In the genomic region with DNA sequence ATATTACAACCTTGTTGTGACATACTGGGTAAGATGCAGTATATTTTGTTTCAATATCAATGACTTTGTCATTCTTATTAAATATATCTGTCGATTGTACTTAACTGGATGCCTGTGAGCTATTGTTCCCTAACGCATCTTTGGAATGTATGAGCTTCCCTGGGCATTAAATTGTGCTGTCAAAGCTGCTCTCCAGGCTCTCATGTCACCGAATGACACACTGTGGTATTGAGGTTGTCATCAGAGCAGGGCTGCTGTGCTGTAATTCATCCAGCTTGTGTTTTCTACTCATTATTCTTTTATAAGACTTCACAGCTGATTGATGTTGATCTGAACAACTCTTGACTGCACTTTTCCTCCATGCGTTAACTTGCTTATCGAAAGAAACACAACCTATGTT, we compare ENCODE assay signal across 19 mouse cellular contexts. TPM values are rescaled to one million over a fixed set of nuclear protein-coding genes. Genes with fewer than 3 reads are reported as not detected.
"Had no signal": no experiment of that assay in that cellular context is flagged by ENCODE, and none has a peak within 500 bp of the region (broad histone marks: within the 10 kb centered on the region; RNA-seq: fewer than 3 reads in every experiment).

No protein-coding gene starts in this region.

- H3K4me1 ChIP-seq: limb, embryonic 15.5 days; liver, embryonic 13.5 days; lung, embryonic 15.5 days; midbrain, embryonic 12.5 days; stomach, embryonic 15.5 days had no signal

- H3K9me3 ChIP-seq: limb, embryonic 15.5 days; liver, embryonic 13.5 days; lung, embryonic 15.5 days; midbrain, embryonic 12.5 days; stomach, embryonic 15.5 days had no signal

- H3K4me2 ChIP-seq: limb, embryonic 15.5 days; liver, embryonic 13.5 days; lung, embryonic 15.5 days; midbrain, embryonic 12.5 days; stomach, embryonic 15.5 days had no signal

- DNase-seq: kidney, adult 8-10 months; kidney, postnatal 36 days; layer of hippocampus, adult 9-11 months; layer of hippocampus, postnatal 36 days; liver, embryonic 13.5 days; liver, postnatal 0 days; right cerebral cortex, postnatal 4 days; thymus, adult 2 months; thymus, postnatal 25 days had no signal

- H3K27ac ChIP-seq: kidney, postnatal 0 days; limb, embryonic 15.5 days; liver, embryonic 13.5 days; lung, embryonic 15.5 days; midbrain, embryonic 12.5 days; stomach, embryonic 15.5 days had no signal

- H3K36me3 ChIP-seq: limb, embryonic 15.5 days; liver, embryonic 13.5 days; lung, embryonic 15.5 days; midbrain, embryonic 12.5 days; stomach, embryonic 15.5 days had no signal

- H3K9ac ChIP-seq: limb, embryonic 15.5 days; liver, embryonic 13.5 days; liver, postnatal 0 days; lung, embryonic 15.5 days; midbrain, embryonic 12.5 days; stomach, embryonic 15.5 days had no signal

- H3K4me3 ChIP-seq: limb, embryonic 15.5 days; liver, embryonic 13.5 days; lung, embryonic 15.5 days; midbrain, embryonic 12.5 days; stomach, embryonic 15.5 days had no signal

- ATAC-seq: intestine, postnatal 0 days; liver, postnatal 0 days had no signal

- H3K27me3 ChIP-seq: limb, embryonic 15.5 days; liver, embryonic 13.5 days; lung, embryonic 15.5 days; midbrain, embryonic 12.5 days; stomach, embryonic 15.5 days had no signal

RNA-seq across cellular contexts. Expression of a gene that starts 32.5 kb away (rescaled TPM):
- polyA plus RNA-seq: intestine, postnatal 0 days; limb, embryonic 11.5 days; limb, embryonic 15.5 days; liver, embryonic 13.5 days; liver, postnatal 0 days; lung, embryonic 15.5 days; midbrain, embryonic 12.5 days; spleen, adult 2 months; stomach, embryonic 15.5 days; testis, adult 2 months; thymus, adult 2 months; urinary bladder, adult 2 months had no signal
